Mouse (Mus musculus): ENCODE results near the gene Cdkal1. TPM values are rescaled to one million over a fixed set of nuclear protein-coding genes. Genes with fewer than 3 reads are reported as not detected.

Gene Cdkal1
- polyA plus RNA-seq, 1 experiment from 2014 or later, result 23.9 TPM

DNA sequence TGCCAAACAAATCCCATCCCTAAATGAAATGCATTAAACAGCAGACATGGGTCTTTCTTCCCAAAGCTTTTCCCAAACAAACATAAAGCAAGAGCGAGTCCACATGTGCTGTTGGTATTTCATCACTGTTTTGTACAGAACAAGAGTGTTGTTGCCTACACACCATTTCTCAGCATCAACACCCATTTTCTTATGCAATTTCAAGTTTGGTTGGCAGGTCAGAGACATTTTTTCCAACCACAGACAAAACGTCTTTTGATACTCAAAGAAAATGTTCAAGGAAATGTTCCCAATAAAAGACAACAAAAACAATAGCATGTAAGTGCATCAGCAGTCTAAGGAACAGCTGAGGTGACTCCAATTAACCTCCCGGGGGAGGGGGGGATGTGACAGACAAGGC is 219.9 kb downstream of the Cdkal1 start:
- no peaks in the 10 kb centered on the region for H3K4me1 ChIP-seq (ENCODE audit: control insufficient read depth, insufficient read depth, low read length)
- ATAC-seq (no peak), DNase-seq (ENCODE audit: low spot score) (no peak)
- H3K27ac ChIP-seq (ENCODE audit: low read depth, low read length), result no peak overlapping the region
- H3K9ac ChIP-seq (ENCODE audit: low read length), result no peak overlapping the region
- no peak overlapping the region for H3K4me3 ChIP-seq (ENCODE audit: low read depth, low read length)
- H3K4me2 ChIP-seq (ENCODE audit: low read length), result no peak overlapping the region
- no peaks in the 10 kb centered on the region for H3K9me3 ChIP-seq (replicated peaks; ENCODE audit: control insufficient read depth, low read length)
- no peaks in the 10 kb centered on the region for H3K27me3 ChIP-seq (replicated peaks; ENCODE audit: control insufficient read depth, insufficient read depth, low read length)
- H3K36me3 ChIP-seq (ENCODE audit: control insufficient read depth, insufficient read depth, low read length), result no peaks in the 10 kb centered on the region
- 78% methylated on average over 3 of the region's 3 CpGs for WGBS

GRCm38 (mm10) chr13:29631342-29631741 is 224.1 kb downstream of the Cdkal1 start:
- Histone ChIP-seq H3K27me3 (replicated peaks; ENCODE audit: control insufficient read depth, insufficient read depth, low read length) (no peaks in the 10 kb centered on the region), H3K27ac (ENCODE audit: low read depth, low read length) (no peak overlapping the region), H3K9ac (ENCODE audit: low read length) (no peak overlapping the region), H3K4me3 (ENCODE audit: low read depth, low read length) (no peak overlapping the region), H3K9me3 (replicated peaks; ENCODE audit: control insufficient read depth, low read length) (no peaks in the 10 kb centered on the region), H3K4me2 (ENCODE audit: low read length) (no peak overlapping the region), H3K36me3 (ENCODE audit: control insufficient read depth, insufficient read depth, low read length) (no peaks in the 10 kb centered on the region), H3K4me1 (ENCODE audit: control insufficient read depth, insufficient read depth, low read length) (peaks cover 5% of the 10 kb centered on the region)
- no peak for ATAC-seq
- 70% methylated on average over 5 of the region's 5 CpGs for WGBS
- no peak for DNase-seq (ENCODE audit: low spot score)

DNA sequence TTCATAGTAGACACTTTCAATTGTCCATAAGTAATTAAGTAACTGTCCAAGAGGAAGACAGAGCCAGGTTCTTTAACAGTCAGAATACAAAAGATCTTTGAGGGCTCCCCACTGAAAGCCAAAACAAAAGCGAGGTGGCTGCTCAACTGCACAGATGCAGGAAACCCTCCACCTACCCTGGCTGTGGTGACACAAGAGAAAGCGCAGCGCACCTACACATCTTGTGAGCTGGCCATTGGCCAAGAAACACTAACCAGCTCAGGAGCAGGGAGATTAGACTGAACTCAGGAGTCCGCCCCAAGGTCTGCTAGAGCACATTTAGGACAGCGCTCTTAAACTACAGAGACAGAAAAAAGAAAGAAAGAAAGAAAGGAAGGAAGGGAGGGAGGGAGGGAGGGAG is 226.9 kb downstream of the Cdkal1 start:
- Histone ChIP-seq H3K4me1 (ENCODE audit: control insufficient read depth, insufficient read depth, low read length) (peaks cover 5% of the 10 kb centered on the region), H3K4me2 (ENCODE audit: low read length) (no peak overlapping the region), H3K36me3 (ENCODE audit: control insufficient read depth, insufficient read depth, low read length) (no peaks in the 10 kb centered on the region), H3K27me3 (replicated peaks; ENCODE audit: control insufficient read depth, insufficient read depth, low read length) (no peaks in the 10 kb centered on the region), H3K4me3 (ENCODE audit: low read depth, low read length) (no peak overlapping the region), H3K9ac (ENCODE audit: low read length) (no peak overlapping the region), H3K27ac (ENCODE audit: low read depth, low read length) (no peak overlapping the region), H3K9me3 (replicated peaks; ENCODE audit: control insufficient read depth, low read length) (no peaks in the 10 kb centered on the region)
- ATAC-seq, result no peak
- 11% methylated on average over 5 of the region's 5 CpGs for WGBS
- DNase-seq (ENCODE audit: low spot score), result peak; percentile 37

- Histone ChIP-seq H3K27me3 (replicated peaks; ENCODE audit: control insufficient read depth, insufficient read depth, low read length) (no peaks in the 10 kb centered on the region), H3K36me3 (ENCODE audit: control insufficient read depth, insufficient read depth, low read length) (no peaks in the 10 kb centered on the region), H3K4me1 (ENCODE audit: control insufficient read depth, insufficient read depth, low read length) (peaks cover 5% of the 10 kb centered on the region), H3K9me3 (replicated peaks; ENCODE audit: control insufficient read depth, low read length) (no peaks in the 10 kb centered on the region), H3K4me3 (ENCODE audit: low read depth, low read length) (no peak overlapping the region), H3K4me2 (ENCODE audit: low read length) (no peak overlapping the region), H3K27ac (ENCODE audit: low read depth, low read length) (no peak overlapping the region), H3K9ac (ENCODE audit: low read length) (no peak overlapping the region)
- DNase-seq (ENCODE audit: low spot score), result no peak
- ATAC-seq, result no peak
- 94% methylated on average over 7 of the region's 7 CpGs for WGBS
Observed at GRCm38 (mm10) chr13:29627438-29628124, 227.9 kb downstream of the Cdkal1 start.

DNA sequence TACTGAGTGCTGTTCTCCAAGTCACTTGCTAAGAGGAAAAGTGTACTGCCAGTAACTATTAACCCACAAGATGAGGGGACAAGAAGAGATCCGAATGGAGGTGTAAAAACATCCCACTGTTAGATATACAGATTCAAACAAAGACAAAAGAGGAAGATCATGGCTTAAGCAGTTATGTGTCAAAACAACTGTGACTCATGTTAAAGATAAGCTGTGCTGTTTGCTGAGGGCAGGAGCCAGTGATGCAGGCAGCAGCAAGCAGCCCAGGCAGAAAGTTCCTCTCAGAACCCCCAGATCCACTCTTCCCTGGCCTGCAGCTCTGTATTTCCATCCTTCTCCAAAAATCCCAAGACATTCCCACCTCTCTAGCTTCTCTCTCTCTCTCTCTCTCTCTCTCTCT is 230.5 kb downstream of the Cdkal1 start:
- H3K36me3 ChIP-seq (ENCODE audit: control insufficient read depth, insufficient read depth, low read length), result no peaks in the 10 kb centered on the region
- no peak overlapping the region for H3K9ac ChIP-seq (ENCODE audit: low read length)
- H3K4me1 ChIP-seq (ENCODE audit: control insufficient read depth, insufficient read depth, low read length), result peaks cover 5% of the 10 kb centered on the region
- no peaks in the 10 kb centered on the region for H3K27me3 ChIP-seq (replicated peaks; ENCODE audit: control insufficient read depth, insufficient read depth, low read length)
- no peak for ATAC-seq
- no peak overlapping the region for H3K27ac ChIP-seq (ENCODE audit: low read depth, low read length)
- H3K4me3 ChIP-seq (ENCODE audit: low read depth, low read length), result no peak overlapping the region
- 78% methylated on average over 1 of the region's 1 CpGs for WGBS
- H3K4me2 ChIP-seq (ENCODE audit: low read length), result no peak overlapping the region
- no peak for DNase-seq (ENCODE audit: low spot score)
- no peaks in the 10 kb centered on the region for H3K9me3 ChIP-seq (replicated peaks; ENCODE audit: control insufficient read depth, low read length)

DNA sequence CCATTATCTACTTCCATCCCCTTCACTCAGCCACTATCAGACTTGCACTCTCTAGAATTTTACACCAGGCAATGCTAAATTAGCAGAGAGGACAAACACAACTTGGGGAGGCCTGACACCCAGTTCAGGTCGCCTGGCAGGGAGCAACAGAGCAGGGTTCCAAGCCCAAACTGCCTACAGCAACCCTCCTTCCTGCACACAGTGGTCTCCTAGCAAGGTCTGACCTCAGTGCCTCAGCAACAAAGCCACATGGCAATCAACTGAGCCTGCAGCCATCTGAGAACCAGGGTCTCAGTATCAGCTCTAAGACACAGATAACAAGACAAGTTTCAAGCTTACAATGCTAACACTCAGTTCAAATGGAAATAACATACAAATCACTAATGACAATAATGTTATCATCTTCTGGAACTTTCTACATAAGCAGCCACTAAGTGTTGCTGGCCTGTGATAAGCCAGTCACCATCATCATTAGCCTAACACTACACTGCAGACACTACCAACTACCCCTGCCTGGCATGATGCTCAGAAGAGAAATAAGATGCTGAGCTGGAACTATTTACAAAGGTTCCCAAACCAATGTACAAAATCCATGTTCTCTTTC is 231.7 kb downstream of the Cdkal1 start:
- 69% methylated on average over 1 of the region's 1 CpGs for WGBS

GRCm38 (mm10) chr13:29621881-29622280 is 233.6 kb downstream of the Cdkal1 start:
- no peak overlapping the region for H3K9ac ChIP-seq (ENCODE audit: low read length)
- no peak for ATAC-seq
- WGBS, result 83% methylated on average over 7 of the region's 7 CpGs
- DNase-seq (ENCODE audit: low spot score), result no peak
- no peak overlapping the region for H3K27ac ChIP-seq (ENCODE audit: low read depth, low read length)
- no peaks in the 10 kb centered on the region for H3K27me3 ChIP-seq (replicated peaks; ENCODE audit: control insufficient read depth, insufficient read depth, low read length)
- no peak overlapping the region for H3K4me2 ChIP-seq (ENCODE audit: low read length)
- no peaks in the 10 kb centered on the region for H3K4me1 ChIP-seq (ENCODE audit: control insufficient read depth, insufficient read depth, low read length)
- no peaks in the 10 kb centered on the region for H3K9me3 ChIP-seq (replicated peaks; ENCODE audit: control insufficient read depth, low read length)
- H3K36me3 ChIP-seq (ENCODE audit: control insufficient read depth, insufficient read depth, low read length), result no peaks in the 10 kb centered on the region
- H3K4me3 ChIP-seq (ENCODE audit: low read depth, low read length), result no peak overlapping the region

More for the DNA sequence above, 231.7 kb downstream of the Cdkal1 start:
- no peaks in the 10 kb centered on the region for H3K36me3 ChIP-seq (ENCODE audit: control insufficient read depth, insufficient read depth, low read length)
- no peak for ATAC-seq
- H3K4me3 ChIP-seq (ENCODE audit: low read depth, low read length), result no peak overlapping the region
- H3K27me3 ChIP-seq (replicated peaks; ENCODE audit: control insufficient read depth, insufficient read depth, low read length), result no peaks in the 10 kb centered on the region
- no peak for DNase-seq (ENCODE audit: low spot score)
- no peak overlapping the region for H3K9ac ChIP-seq (ENCODE audit: low read length)
- no peaks in the 10 kb centered on the region for H3K9me3 ChIP-seq (replicated peaks; ENCODE audit: control insufficient read depth, low read length)
- no peak overlapping the region for H3K27ac ChIP-seq (ENCODE audit: low read depth, low read length)
- H3K4me1 ChIP-seq (ENCODE audit: control insufficient read depth, insufficient read depth, low read length), result peaks cover 5% of the 10 kb centered on the region
- no peak overlapping the region for H3K4me2 ChIP-seq (ENCODE audit: low read length)

DNA sequence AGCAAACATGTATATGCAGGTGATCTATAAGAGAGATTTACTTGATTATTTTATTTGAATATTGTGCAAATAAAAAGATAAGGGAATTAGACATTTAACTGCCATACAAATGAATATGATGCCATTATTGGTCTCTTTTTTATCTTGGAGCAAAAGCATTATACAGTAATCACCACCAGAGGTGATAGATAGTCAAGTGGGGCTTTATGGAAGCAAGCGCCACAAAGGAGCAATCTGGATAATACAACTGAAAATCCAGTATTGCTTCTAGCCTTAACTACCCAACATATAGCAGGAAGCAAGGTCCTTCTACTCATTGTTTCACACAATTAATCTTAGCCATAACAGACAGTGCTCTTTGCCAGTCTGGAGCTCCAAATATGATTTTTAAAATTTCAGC is 234.1 kb downstream of the Cdkal1 start:
- DNase-seq (ENCODE audit: low spot score) (no peak), ATAC-seq (no peak)
- H3K9ac ChIP-seq (ENCODE audit: low read length), result no peak overlapping the region
- H3K27ac ChIP-seq (ENCODE audit: low read depth, low read length), result no peak overlapping the region
- no peak overlapping the region for H3K4me2 ChIP-seq (ENCODE audit: low read length)
- WGBS, result 88% methylated on average over 1 of the region's 1 CpGs
- no peaks in the 10 kb centered on the region for H3K9me3 ChIP-seq (replicated peaks; ENCODE audit: control insufficient read depth, low read length)
- H3K4me3 ChIP-seq (ENCODE audit: low read depth, low read length), result no peak overlapping the region
- H3K27me3 ChIP-seq (replicated peaks; ENCODE audit: control insufficient read depth, insufficient read depth, low read length), result no peaks in the 10 kb centered on the region
- H3K4me1 ChIP-seq (ENCODE audit: control insufficient read depth, insufficient read depth, low read length), result no peaks in the 10 kb centered on the region
- no peaks in the 10 kb centered on the region for H3K36me3 ChIP-seq (ENCODE audit: control insufficient read depth, insufficient read depth, low read length)

GRCm38 (mm10) chr13:29620826-29621225 is 234.6 kb downstream of the Cdkal1 start:
- DNase-seq (ENCODE audit: low spot score) (no peak), ATAC-seq (no peak)
- H3K4me2 ChIP-seq (ENCODE audit: low read length), result no peak overlapping the region
- H3K9me3 ChIP-seq (replicated peaks; ENCODE audit: control insufficient read depth, low read length), result no peaks in the 10 kb centered on the region
- H3K4me1 ChIP-seq (ENCODE audit: control insufficient read depth, insufficient read depth, low read length), result no peaks in the 10 kb centered on the region
- H3K27me3 ChIP-seq (replicated peaks; ENCODE audit: control insufficient read depth, insufficient read depth, low read length), result no peaks in the 10 kb centered on the region
- no peak overlapping the region for H3K4me3 ChIP-seq (ENCODE audit: low read depth, low read length)
- WGBS, result 94% methylated on average over 7 of the region's 7 CpGs
- no peak overlapping the region for H3K9ac ChIP-seq (ENCODE audit: low read length)
- no peaks in the 10 kb centered on the region for H3K36me3 ChIP-seq (ENCODE audit: control insufficient read depth, insufficient read depth, low read length)
- no peak overlapping the region for H3K27ac ChIP-seq (ENCODE audit: low read depth, low read length)

Data from forebrain, embryonic 14.5 days (tissue).